Mouse (Mus musculus) heart, postnatal 14 days (tissue): ENCODE measurements around the gene Mageb2. TPM values are rescaled to one million over a fixed set of nuclear protein-coding genes. Genes with fewer than 3 reads are reported as not detected.
"Not testable (repeated sequence)": the region's sequence is repeated elsewhere in the genome, so short reads cannot be mapped to it uniquely, and the experiment has no call there.

Experiments used
- DNase-seq, 2 experiments: peaks; one replicate each; pipeline ENCODE4 v3.0.0; 2021 to 2022
- intact Hi-C: fragments of 180-260 bp; cut with DNase I; formaldehyde crosslinking; loops from one replicate; pipeline ENCODE4 v1.15.1; 2025
- long read RNA-seq, 2 experiments: library from polyadenylated mRNA; stranded (forward); transcript quantifications; one replicate each; pipeline ENCODE4 v2.0.0; 2021
- total RNA-seq, 2 experiments: library from RNA; stranded (reverse); gene quantifications; 2 replicates each; pipeline ENCODE4 v1.2.3; 2021

Mageb2 gene
- not detected for total RNA-seq
- long read RNA-seq, experiment 1, result 0 reads
- long read RNA-seq, experiment 2, result 0 reads

DNA sequence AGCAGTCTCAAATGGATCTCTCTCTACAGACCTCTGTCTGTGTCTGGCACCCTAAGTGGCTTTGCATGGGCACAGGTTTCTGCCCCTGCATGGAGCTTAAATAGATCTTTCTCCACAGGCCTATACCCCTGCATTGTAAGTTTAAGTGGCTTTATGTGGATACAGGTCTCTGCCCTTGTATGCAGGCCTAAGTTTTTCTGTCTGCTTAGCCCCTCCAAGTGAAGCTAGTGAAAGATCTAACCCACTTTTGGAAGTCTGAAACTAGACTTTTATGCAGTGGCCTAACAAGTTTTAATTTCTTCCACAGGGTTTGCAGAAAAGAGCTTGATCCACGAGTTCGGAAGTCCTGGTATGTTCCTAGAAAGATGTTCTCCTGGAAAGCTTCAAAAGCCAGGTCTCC lies at the start of gene Mageb2:
Gene Mageb2 (plus strand): TSS at position 301 of the 400 bp plus-strand sequence.
- intact Hi-C loops, result not testable (repeated sequence)

DNA sequence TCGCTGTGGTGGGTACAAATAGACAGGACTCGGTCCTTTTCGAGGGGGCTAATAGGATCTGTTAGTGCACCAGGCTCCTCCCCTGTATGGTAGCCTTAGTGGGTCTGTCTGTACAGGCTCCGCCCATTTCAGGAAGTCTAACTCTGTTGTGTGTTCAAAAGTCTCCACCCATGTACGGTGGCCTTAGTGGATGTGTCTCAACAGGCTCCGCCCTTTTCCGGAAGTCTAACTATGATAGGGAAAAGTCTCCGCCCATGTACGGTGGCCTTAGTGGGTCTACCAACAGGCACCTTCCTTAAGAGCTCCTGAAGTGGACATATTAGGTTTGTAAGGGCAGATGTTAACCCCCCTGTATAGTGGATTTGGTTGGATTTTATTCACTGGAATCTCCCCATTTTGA lies 18.2 kb upstream of the Mageb2 start:
- DNase-seq, intact Hi-C loops: not testable (repeated sequence)

More for the DNA sequence above, at the start of gene Mageb2:
- DNase-seq, result not testable (repeated sequence)

Other genes starting within 250 kb of the Mageb2 start
- gene Gm5072, start 60.8 kb downstream of the Mageb2 start, total RNA-seq, result not detected
- gene Gm8914, start 148.4 kb downstream of the Mageb2 start, total RNA-seq, result not detected
- not detected for gene 1700084M14Rik, start 244.2 kb downstream of the Mageb2 start, total RNA-seq